Mouse (Mus musculus) c-Kit-positive CD71-negative TER-119-negative erythroid progenitor cells, embryonic 14.5 days (primary cell): ENCODE data around the gene Phlpp2.

Experiments
- DNase-seq: peaks from one replicate; pipeline ENCODE4 v3.0.0-alpha.2; 2013; ENCODE audit warnings: low read depth

Gene Phlpp2

GRCm38 (mm10) chr8:109963421-109963820 lies 95.1 kb downstream of the Phlpp2 start:
- DNase-seq, result no peak

DNA sequence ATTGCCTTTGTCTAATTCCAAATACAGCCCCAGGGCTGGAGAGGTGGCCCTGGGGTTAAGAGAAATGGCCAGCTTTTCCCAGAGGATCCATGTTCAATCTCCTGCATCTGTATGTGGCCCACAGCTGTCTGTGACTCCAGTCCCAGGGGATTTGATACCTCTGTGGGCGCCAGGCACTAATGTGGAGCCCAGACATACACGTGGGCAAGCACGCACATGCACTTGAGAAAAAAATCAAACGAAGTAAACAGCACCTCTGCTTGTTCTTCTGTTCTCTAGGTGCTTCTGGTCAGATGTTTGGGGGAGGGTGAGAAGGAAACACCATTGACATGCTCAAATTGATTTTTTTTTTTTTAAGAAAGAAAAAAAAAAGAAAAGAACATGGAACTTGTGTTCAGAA lies 95.8 kb downstream of the Phlpp2 start:
- DNase-seq, result no peak

- no peak for DNase-seq
Observed at GRCm38 (mm10) chr8:109968837-109969236, 100.5 kb downstream of the Phlpp2 start.

GRCm38 (mm10) chr8:109970323-109970722 lies 102.0 kb downstream of the Phlpp2 start:
- no peak for DNase-seq

GRCm38 (mm10) chr8:109972901-109973300 lies 104.6 kb downstream of the Phlpp2 start:
- DNase-seq, result no peak

DNA sequence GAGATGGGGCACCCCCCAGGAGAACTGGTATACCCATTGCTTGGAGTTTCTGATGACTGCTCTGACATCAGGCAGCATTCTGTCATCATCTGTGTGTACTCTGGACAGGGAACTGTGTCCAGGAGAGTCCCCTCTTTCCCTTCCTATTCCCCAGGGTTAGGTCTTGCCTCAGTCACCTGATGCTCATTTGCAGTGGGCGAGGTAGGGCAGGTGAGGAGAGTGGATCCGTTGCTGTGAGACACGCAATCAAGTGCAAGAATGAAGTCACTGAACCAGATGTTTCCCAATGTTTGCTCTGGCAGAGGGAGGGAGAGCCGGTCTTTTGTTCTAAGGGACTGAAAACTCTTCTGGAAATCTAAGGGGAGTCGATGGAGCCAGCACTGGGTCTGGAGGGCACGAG lies 111.0 kb downstream of the Phlpp2 start:
- no peak for DNase-seq

- DNase-seq, result no peak
Observed at GRCm38 (mm10) chr8:109982386-109983105, 114.2 kb downstream of the Phlpp2 start.

DNA sequence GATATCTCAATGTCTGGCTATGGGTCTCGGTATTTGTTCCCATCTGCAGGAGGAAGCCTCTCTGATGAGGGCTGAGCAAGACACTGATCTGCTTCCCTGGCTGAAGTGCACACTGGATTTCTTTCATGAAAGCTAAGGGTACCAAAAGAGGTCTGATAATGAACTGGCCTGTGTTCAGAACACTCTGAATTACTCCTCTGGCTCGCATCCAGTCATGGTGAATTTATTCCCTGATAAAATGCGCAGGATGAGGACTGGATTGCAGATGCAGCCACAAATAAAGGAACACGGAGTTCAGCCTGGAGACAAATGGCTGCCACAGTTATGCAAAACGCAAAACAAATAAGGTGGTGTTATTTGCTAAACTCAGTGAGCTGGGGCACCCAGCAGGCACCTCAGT lies 115.6 kb downstream of the Phlpp2 start:
- DNase-seq, result no peak

GRCm38 (mm10) chr8:109986384-109986783 lies 118.0 kb downstream of the Phlpp2 start:
- DNase-seq, result no peak

GRCm38 (mm10) chr8:109987776-109988175 lies 119.4 kb downstream of the Phlpp2 start:
- DNase-seq, result no peak

DNA sequence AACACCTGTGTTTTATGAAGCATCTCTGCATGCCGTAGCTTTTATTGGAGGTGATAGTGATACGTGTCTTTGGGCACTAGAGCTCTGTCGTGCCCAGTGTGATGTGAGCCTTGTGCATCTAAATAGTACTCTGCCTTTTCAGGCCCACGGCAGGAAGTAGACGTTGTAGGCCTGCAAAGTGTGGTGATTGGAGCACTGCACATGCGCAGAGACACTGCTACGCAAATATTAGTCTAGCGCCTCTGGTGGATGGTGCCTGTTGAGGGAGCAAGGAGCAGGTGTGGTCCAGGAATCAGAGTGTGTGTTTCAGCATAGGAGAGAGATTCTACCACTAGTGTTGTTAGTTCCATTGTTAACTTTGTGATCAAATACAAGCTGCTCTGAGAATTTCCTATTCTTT lies 120.8 kb downstream of the Phlpp2 start:
- no peak for DNase-seq

DNA sequence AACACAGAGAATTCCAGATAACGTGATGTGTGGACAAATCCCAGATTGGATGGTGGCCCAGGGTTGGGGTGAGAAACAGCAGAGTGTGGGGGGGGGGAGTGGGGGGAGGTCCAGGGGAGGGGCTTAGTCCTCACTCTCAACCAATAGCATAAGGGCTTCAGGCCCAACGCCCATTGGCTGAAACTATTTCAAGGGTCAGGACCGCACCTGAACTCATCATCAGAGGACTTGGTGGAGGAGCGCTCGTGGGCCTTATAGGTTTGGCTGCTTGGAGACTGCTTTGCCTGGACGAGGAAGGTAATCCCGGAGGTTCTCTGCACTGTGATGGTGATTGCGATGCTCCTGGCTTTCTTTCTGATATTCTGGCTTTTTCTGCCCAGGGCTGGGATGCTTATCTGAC lies 121.9 kb downstream of the Phlpp2 start, which contains the start of gene Tat:
Tat (plus strand) TSS at position 214 of the 400 bp plus-strand sequence.
- DNase-seq, result no peak

DNA sequence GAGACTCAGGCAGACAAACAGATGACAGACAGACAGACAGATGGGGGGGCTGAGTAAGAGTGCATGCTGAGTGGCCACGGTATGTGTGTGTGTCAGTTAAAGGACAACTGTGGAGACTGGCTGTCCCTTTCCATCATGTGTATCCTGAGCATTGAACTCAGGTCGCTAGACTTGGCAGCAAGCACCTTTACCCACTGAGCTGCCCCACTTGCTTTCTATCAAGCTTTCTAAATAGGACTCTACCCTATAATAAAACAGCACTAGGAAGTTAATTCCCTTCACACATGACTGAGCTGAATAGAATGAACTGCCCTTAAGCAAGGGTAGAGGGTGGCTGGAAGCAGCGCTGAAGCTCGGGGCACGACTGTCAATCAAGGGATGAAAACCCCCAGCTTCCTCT lies 123.8 kb downstream of the Phlpp2 start:
- DNase-seq, result no peak

- no peak for DNase-seq
Observed at GRCm38 (mm10) chr8:109992951-109993350, 124.6 kb downstream of the Phlpp2 start.
